Comparison of ENCODE assay signal across 16 mouse cellular contexts in genomic region chr4:74747985-74748384, GRCm38 (mm10).
DNase-seq lines count a peak whose midpoint lies in the region; ATAC-seq and TF ChIP-seq lines count a peak whose summit lies in the region.
"Had no signal": no experiment of that assay in that cellular context is flagged by ENCODE, and none has a peak within 500 bp of the region (broad histone marks: within the 10 kb centered on the region; RNA-seq: fewer than 3 reads in every experiment).

No protein-coding gene starts in this region.

- 20% methylated on average over 2 of the region's 2 CpGs for WGBS in heart, embryonic 13.5 days
- WGBS in heart, adult 2 months: 22% methylated on average over 2 of the region's 2 CpGs
- WGBS in lung, embryonic 14.5 days: 20% methylated on average over 2 of the region's 2 CpGs
- 21% methylated on average over 2 of the region's 2 CpGs for WGBS in embryonic facial prominence, embryonic 14.5 days
- WGBS in hindbrain, postnatal 0 days: 63% methylated on average over 2 of the region's 2 CpGs

- no peak for ATAC-seq in heart, embryonic 13.5 days (ENCODE audit: extremely low read depth, insufficient number of reproducible peaks, low FRiP score, low TSS enrichment)
- peak; percentile 35; the same call in 1 of the 2 replicates for ATAC-seq in lung, embryonic 14.5 days (ENCODE audit: insufficient read depth)
- ATAC-seq in embryonic facial prominence, embryonic 14.5 days (ENCODE audit: low read depth): no peak
- no peak for ATAC-seq in hindbrain, postnatal 0 days

- no peak for TF ChIP-seq CTCF in heart, adult 2 months (IDR thresholded peaks at IDR 0.05)
- TF ChIP-seq CTCF in lung, embryonic 14.5 days (IDR thresholded peaks at IDR 0.05; ENCODE audit: low read depth): no peak
- no peak for TF ChIP-seq CTCF in hindbrain, postnatal 0 days (IDR thresholded peaks at IDR 0.05; ENCODE audit: low read depth)

- TF ChIP-seq POLR2A in heart, adult 2 months (IDR thresholded peaks at IDR 0.05; ENCODE audit: insufficient read depth, low read depth, low read length): no peak

- no peaks in the 10 kb centered on the region for H3K9me3 ChIP-seq in heart, embryonic 13.5 days
- no peaks in the 10 kb centered on the region for H3K9me3 ChIP-seq in lung, embryonic 14.5 days (ENCODE audit: low read depth, low read length)
- H3K9me3 ChIP-seq in embryonic facial prominence, embryonic 14.5 days (ENCODE audit: control insufficient read depth, low read length): no peaks in the 10 kb centered on the region
- H3K9me3 ChIP-seq in hindbrain, postnatal 0 days (ENCODE audit: low read length): no peaks in the 10 kb centered on the region
- H3K9me3 ChIP-seq: embryonic facial prominence, embryonic 12.5 days; hindbrain, embryonic 12.5 days; limb, embryonic 15.5 days; midbrain, embryonic 12.5 days; neural tube, embryonic 13.5 days had no signal

- no peaks in the 10 kb centered on the region for H3K36me3 ChIP-seq in heart, embryonic 13.5 days
- H3K36me3 ChIP-seq in heart, adult 2 months (ENCODE audit: control insufficient read depth, insufficient read depth, low read length): no peaks in the 10 kb centered on the region
- H3K36me3 ChIP-seq in lung, embryonic 14.5 days (ENCODE audit: insufficient read depth): no peaks in the 10 kb centered on the region
- no peaks in the 10 kb centered on the region for H3K36me3 ChIP-seq in embryonic facial prominence, embryonic 14.5 days (ENCODE audit: control insufficient read depth, insufficient read depth, low read length)
- no peaks in the 10 kb centered on the region for H3K36me3 ChIP-seq in hindbrain, postnatal 0 days (ENCODE audit: insufficient read depth, low read length)
- H3K36me3 ChIP-seq: embryonic facial prominence, embryonic 12.5 days; hindbrain, embryonic 12.5 days; limb, embryonic 15.5 days; midbrain, embryonic 12.5 days; neural tube, embryonic 13.5 days had no signal

- H3K27me3 ChIP-seq in heart, embryonic 13.5 days (replicated peaks): no peaks in the 10 kb centered on the region
- no peaks in the 10 kb centered on the region for H3K27me3 ChIP-seq in heart, adult 2 months (ENCODE audit: control insufficient read depth, insufficient read depth, low read length)
- no peaks in the 10 kb centered on the region for H3K27me3 ChIP-seq in lung, embryonic 14.5 days (ENCODE audit: insufficient read depth, low read length)
- H3K27me3 ChIP-seq in embryonic facial prominence, embryonic 14.5 days (replicated peaks; ENCODE audit: control insufficient read depth, insufficient read depth, low read length): no peaks in the 10 kb centered on the region
- no peaks in the 10 kb centered on the region for H3K27me3 ChIP-seq in hindbrain, postnatal 0 days (ENCODE audit: insufficient read depth, low read length)
- H3K27me3 ChIP-seq: embryonic facial prominence, embryonic 12.5 days; hindbrain, embryonic 12.5 days; limb, embryonic 15.5 days; midbrain, embryonic 12.5 days; neural tube, embryonic 13.5 days had no signal

- no peak overlapping the region for H3K9ac ChIP-seq in heart, embryonic 13.5 days
- H3K9ac ChIP-seq in heart, adult 2 months (ENCODE audit: low read depth, low read length): no peak overlapping the region
- no peak overlapping the region for H3K9ac ChIP-seq in lung, embryonic 14.5 days
- H3K9ac ChIP-seq in embryonic facial prominence, embryonic 14.5 days (ENCODE audit: low read depth, low read length): no peak overlapping the region
- H3K9ac ChIP-seq in hindbrain, postnatal 0 days (replicated peaks; ENCODE audit: low read length): no peak overlapping the region
- H3K9ac ChIP-seq: embryonic facial prominence, embryonic 12.5 days; hindbrain, embryonic 12.5 days; limb, embryonic 15.5 days; midbrain, embryonic 12.5 days; neural tube, embryonic 13.5 days had no signal

- H3K4me1 ChIP-seq in heart, embryonic 13.5 days: peaks cover 6% of the 10 kb centered on the region
- no peaks in the 10 kb centered on the region for H3K4me1 ChIP-seq in heart, adult 2 months (ENCODE audit: control insufficient read depth, insufficient read depth, low read length)
- H3K4me1 ChIP-seq in lung, embryonic 14.5 days (ENCODE audit: insufficient read depth): no peaks in the 10 kb centered on the region
- no peaks in the 10 kb centered on the region for H3K4me1 ChIP-seq in embryonic facial prominence, embryonic 14.5 days (ENCODE audit: control insufficient read depth, insufficient read depth, low read length)
- no peaks in the 10 kb centered on the region for H3K4me1 ChIP-seq in hindbrain, postnatal 0 days (ENCODE audit: insufficient read depth, low read length)
- H3K4me1 ChIP-seq: embryonic facial prominence, embryonic 12.5 days; hindbrain, embryonic 12.5 days; limb, embryonic 15.5 days; midbrain, embryonic 12.5 days; neural tube, embryonic 13.5 days had no signal

- no peaks in the 10 kb centered on the region for H3K79me2 ChIP-seq in heart, adult 2 months (replicated peaks; ENCODE audit: control insufficient read depth, insufficient read depth, low read length)

- peak overlapping the region; percentile 39 for H3K4me2 ChIP-seq in heart, embryonic 13.5 days
- no peak overlapping the region for H3K4me2 ChIP-seq in lung, embryonic 14.5 days
- no peak overlapping the region for H3K4me2 ChIP-seq in embryonic facial prominence, embryonic 14.5 days (ENCODE audit: low read depth, low read length)
- no peak overlapping the region for H3K4me2 ChIP-seq in hindbrain, postnatal 0 days (ENCODE audit: low read depth, low read length)
- H3K4me2 ChIP-seq: embryonic facial prominence, embryonic 12.5 days; hindbrain, embryonic 12.5 days; limb, embryonic 15.5 days; midbrain, embryonic 12.5 days; neural tube, embryonic 13.5 days had no signal

- intact Hi-C loops in heart, adult 2 months (cut with DNase I): no loop called here

- TF ChIP-seq EP300 in heart, adult 2 months (IDR thresholded peaks at IDR 0.05; ENCODE audit: insufficient read depth, low read depth, low read length): no peak

- no peak overlapping the region for H3K4me3 ChIP-seq in heart, embryonic 13.5 days
- no peak overlapping the region for H3K4me3 ChIP-seq in heart, adult 2 months
- no peak overlapping the region for H3K4me3 ChIP-seq in lung, embryonic 14.5 days (ENCODE audit: low read depth, low read length)
- H3K4me3 ChIP-seq in embryonic facial prominence, embryonic 14.5 days (ENCODE audit: low read depth, low read length): no peak overlapping the region
- no peak overlapping the region for H3K4me3 ChIP-seq in hindbrain, postnatal 0 days (ENCODE audit: low read length)
- H3K4me3 ChIP-seq: embryonic facial prominence, embryonic 12.5 days; hindbrain, embryonic 12.5 days; limb, embryonic 15.5 days; midbrain, embryonic 12.5 days; neural tube, embryonic 13.5 days had no signal

- peak overlapping the region; percentile 48; the same call in 1 of the 2 replicates for H3K27ac ChIP-seq in heart, embryonic 13.5 days (replicated peaks)
- no peak overlapping the region for H3K27ac ChIP-seq in heart, adult 2 months
- H3K27ac ChIP-seq in lung, embryonic 14.5 days (ENCODE audit: low read depth): no peak overlapping the region
- 0 out of 2 replicates have a peak overlapping the region, but pooled peaks have one; percentile 10 for H3K27ac ChIP-seq in embryonic facial prominence, embryonic 14.5 days (replicated peaks; ENCODE audit: low read depth, low read length)
- no peak overlapping the region for H3K27ac ChIP-seq in hindbrain, postnatal 0 days
- H3K27ac ChIP-seq: embryonic facial prominence, embryonic 12.5 days; hindbrain, embryonic 12.5 days; limb, embryonic 15.5 days; midbrain, embryonic 12.5 days; neural tube, embryonic 13.5 days had no signal

- no peak for DNase-seq in heart, adult 2 months
- DNase-seq in lung, embryonic 14.5 days: peak; percentile 72
- no peak for DNase-seq in lung, postnatal 4 days
- peak; percentile 58 for DNase-seq in embryonic facial prominence, embryonic 14.5 days (ENCODE audit: low spot score)
- DNase-seq in telencephalon, adult 2 months (ENCODE audit: low read depth, low spot score): peak; percentile 5
- no peak for DNase-seq in hindbrain, postnatal 0 days (ENCODE audit: low spot score)
- DNase-seq: adrenal gland, postnatal 25 days; cerebellum, adult 9-11 months; kidney, postnatal 14 days; layer of hippocampus, adult 9-11 months had no signal

Comparison
In these comparisons a context has a peak if more than half of its experiments do, and no peak if none do; other contexts are left out.
1. H3K27ac ChIP-seq: peak in heart, embryonic 13.5 days (single experiment) and embryonic facial prominence, embryonic 14.5 days (single experiment); none in heart, adult 2 months (single experiment), lung, embryonic 14.5 days (single experiment) and hindbrain, postnatal 0 days (single experiment).
2. DNase-seq: peak in lung, embryonic 14.5 days (single experiment), embryonic facial prominence, embryonic 14.5 days (single experiment) and telencephalon, adult 2 months (single experiment); none in heart, adult 2 months (0 of 2), lung, postnatal 4 days (0 of 2) and hindbrain, postnatal 0 days (single experiment).